Mouse (Mus musculus): Measurements from ENCODE around the gene Serpine3. TPM values are rescaled to one million over a fixed set of nuclear protein-coding genes. Genes with fewer than 3 reads are reported as not detected.

Serpine3 gene
- polyA plus RNA-seq, 1 experiment, result not detected

DNA sequence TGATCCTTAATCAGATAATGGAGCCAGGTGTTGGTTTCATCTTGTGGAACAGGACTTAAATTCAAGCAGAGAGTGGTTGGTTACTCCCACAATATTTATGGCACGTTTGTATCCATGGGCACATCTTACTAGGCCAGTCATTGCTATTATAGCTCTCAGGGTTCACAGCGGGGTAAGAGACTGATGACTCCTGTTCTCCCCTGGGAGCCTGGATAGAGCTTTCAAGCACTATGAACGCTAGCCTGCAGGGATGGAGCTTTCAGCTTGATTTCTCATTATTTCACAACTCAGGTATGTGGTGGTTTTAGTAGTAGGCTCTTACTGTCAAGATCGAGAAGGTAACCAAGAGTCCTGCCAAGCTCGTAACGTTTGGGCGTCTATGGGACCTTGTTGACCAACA lies 7.5 kb upstream of the Serpine3 start:
- Histone ChIP-seq H3K9me3 (replicated peaks; ENCODE audit: control insufficient read depth, insufficient read depth, low read length, poor library complexity, severe bottlenecking) (no peaks in the 10 kb centered on the region), H3K4me1 (ENCODE audit: control insufficient read depth, insufficient read depth, low read length) (no peaks in the 10 kb centered on the region), H3K36me3 (ENCODE audit: control insufficient read depth, insufficient read depth, low read length, poor library complexity, severe bottlenecking) (no peaks in the 10 kb centered on the region), H3K27ac (ENCODE audit: insufficient read depth, low read length) (no peak overlapping the region), H3K9ac (ENCODE audit: low read depth, poor library complexity, severe bottlenecking) (no peak overlapping the region), H3K27me3 (ENCODE audit: control insufficient read depth, insufficient read depth, low read length, poor library complexity, severe bottlenecking) (no peaks in the 10 kb centered on the region), H3K4me3 (ENCODE audit: low read depth, low read length) (no peak overlapping the region)
- TF ChIP-seq CTCF (IDR thresholded peaks at IDR 0.05; ENCODE audit: low read depth, low read length) (no peak), POLR2A (IDR thresholded peaks at IDR 0.05; ENCODE audit: insufficient read depth, low read length) (no peak), EP300 (IDR thresholded peaks at IDR 0.05; ENCODE audit: insufficient read depth, low read depth, low read length) (no peak)

DNA sequence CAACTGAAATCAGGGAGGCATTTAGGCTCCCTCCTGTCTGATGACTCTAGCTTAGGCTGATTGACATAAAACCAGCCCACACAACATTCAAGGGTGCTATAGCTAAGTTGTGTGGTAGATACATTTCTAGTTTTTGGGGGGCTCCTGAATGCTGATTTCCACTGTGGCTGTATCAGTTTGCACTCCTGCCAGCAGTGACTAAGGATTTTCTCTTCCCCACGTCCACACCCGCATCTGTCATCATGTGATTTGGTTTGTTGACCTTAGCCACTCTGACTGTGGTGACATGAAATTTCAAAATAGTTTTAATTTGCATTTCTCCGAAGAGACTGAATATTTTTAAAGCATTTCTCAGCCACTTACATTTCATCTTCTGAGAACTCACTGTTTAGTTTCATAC lies 6.0 kb upstream of the Serpine3 start:
- no peaks in the 10 kb centered on the region for H3K9me3 ChIP-seq (replicated peaks; ENCODE audit: control insufficient read depth, insufficient read depth, low read length, poor library complexity, severe bottlenecking)
- H3K4me1 ChIP-seq (ENCODE audit: control insufficient read depth, insufficient read depth, low read length), result no peaks in the 10 kb centered on the region
- H3K36me3 ChIP-seq (ENCODE audit: control insufficient read depth, insufficient read depth, low read length, poor library complexity, severe bottlenecking), result no peaks in the 10 kb centered on the region
- no peak overlapping the region for H3K27ac ChIP-seq (ENCODE audit: insufficient read depth, low read length)
- no peak overlapping the region for H3K9ac ChIP-seq (ENCODE audit: low read depth, poor library complexity, severe bottlenecking)
- no peak for TF ChIP-seq CTCF (IDR thresholded peaks at IDR 0.05; ENCODE audit: low read depth, low read length)
- no peaks in the 10 kb centered on the region for H3K27me3 ChIP-seq (ENCODE audit: control insufficient read depth, insufficient read depth, low read length, poor library complexity, severe bottlenecking)
- H3K4me3 ChIP-seq (ENCODE audit: low read depth, low read length), result no peak overlapping the region

DNA sequence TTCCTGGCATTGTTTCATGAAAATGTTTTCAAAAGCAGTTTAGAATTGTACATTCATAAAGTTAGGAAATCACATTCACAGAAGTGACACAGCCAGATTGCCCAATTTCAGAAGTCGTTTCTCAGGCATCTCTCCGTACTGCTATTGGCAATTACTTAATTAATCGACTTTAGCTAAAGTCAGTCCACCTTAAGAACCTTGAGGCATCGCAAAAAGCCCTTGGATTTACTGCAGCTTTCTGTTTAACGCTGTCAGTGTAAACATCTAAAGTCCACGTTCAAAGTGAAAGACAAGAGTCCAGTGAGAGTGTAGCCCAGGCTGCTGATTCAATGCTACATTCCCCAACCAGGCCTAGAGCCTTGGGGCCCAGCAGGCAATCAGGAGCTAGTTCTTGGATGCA lies 1.1 kb upstream of the Serpine3 start:
- no peaks in the 10 kb centered on the region for H3K36me3 ChIP-seq (ENCODE audit: control insufficient read depth, insufficient read depth, low read length, poor library complexity, severe bottlenecking)
- no peak overlapping the region for H3K9ac ChIP-seq (ENCODE audit: low read depth, poor library complexity, severe bottlenecking)
- TF ChIP-seq EP300 (IDR thresholded peaks at IDR 0.05; ENCODE audit: insufficient read depth, low read depth, low read length) (no peak), CTCF (IDR thresholded peaks at IDR 0.05; ENCODE audit: low read depth, low read length) (no peak), POLR2A (IDR thresholded peaks at IDR 0.05; ENCODE audit: insufficient read depth, low read length) (no peak)
- H3K27ac ChIP-seq (ENCODE audit: insufficient read depth, low read length), result no peak overlapping the region
- H3K4me3 ChIP-seq (ENCODE audit: low read depth, low read length), result no peak overlapping the region
- no peaks in the 10 kb centered on the region for H3K9me3 ChIP-seq (replicated peaks; ENCODE audit: control insufficient read depth, insufficient read depth, low read length, poor library complexity, severe bottlenecking)
- H3K4me1 ChIP-seq (ENCODE audit: control insufficient read depth, insufficient read depth, low read length), result no peaks in the 10 kb centered on the region
- no peaks in the 10 kb centered on the region for H3K27me3 ChIP-seq (ENCODE audit: control insufficient read depth, insufficient read depth, low read length, poor library complexity, severe bottlenecking)

DNA sequence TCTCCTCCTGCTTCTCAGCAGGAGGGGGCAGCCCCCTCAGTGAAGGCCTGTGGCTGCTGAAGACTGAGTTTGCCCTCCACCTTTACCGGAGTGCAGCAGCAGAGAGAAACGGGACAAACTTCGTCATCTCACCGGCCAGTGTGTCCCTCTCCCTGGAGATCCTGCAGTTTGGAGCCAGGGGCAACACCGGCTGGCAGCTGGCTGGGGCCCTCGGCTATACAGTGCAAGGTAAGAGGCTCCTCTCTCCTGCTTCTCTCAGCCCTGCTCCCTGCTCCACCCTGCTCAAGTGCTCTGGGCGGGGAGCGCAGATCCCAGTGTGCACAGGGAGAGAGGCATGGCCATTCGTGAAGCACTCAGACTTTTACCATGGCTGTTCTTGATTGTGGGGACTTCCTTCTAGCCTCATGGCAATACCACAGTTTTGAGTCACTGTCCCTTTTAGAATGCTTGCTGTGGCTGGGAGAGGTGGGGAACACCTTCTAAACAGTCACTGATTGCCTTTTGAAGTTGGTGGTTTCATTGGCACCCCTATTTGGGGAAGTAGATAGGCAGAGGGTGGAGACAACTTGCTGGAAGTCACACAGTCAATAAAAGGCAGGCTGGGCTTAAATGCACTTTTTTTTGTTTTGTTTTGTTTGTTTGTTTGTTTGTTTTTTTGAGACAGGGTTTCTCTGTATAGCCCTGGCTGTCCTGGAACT lies 1.7 kb downstream of the Serpine3 start:
- Histone ChIP-seq H3K9ac (ENCODE audit: low read depth, poor library complexity, severe bottlenecking) (no peak overlapping the region), H3K9me3 (replicated peaks; ENCODE audit: control insufficient read depth, insufficient read depth, low read length, poor library complexity, severe bottlenecking) (no peaks in the 10 kb centered on the region), H3K4me3 (ENCODE audit: low read depth, low read length) (no peak overlapping the region), H3K4me1 (ENCODE audit: control insufficient read depth, insufficient read depth, low read length) (no peaks in the 10 kb centered on the region), H3K27me3 (ENCODE audit: control insufficient read depth, insufficient read depth, low read length, poor library complexity, severe bottlenecking) (no peaks in the 10 kb centered on the region), H3K36me3 (ENCODE audit: control insufficient read depth, insufficient read depth, low read length, poor library complexity, severe bottlenecking) (no peaks in the 10 kb centered on the region), H3K27ac (ENCODE audit: insufficient read depth, low read length) (no peak overlapping the region)
- TF ChIP-seq CTCF (IDR thresholded peaks at IDR 0.05; ENCODE audit: low read depth, low read length), result no peak
- no peak for TF ChIP-seq POLR2A (IDR thresholded peaks at IDR 0.05; ENCODE audit: insufficient read depth, low read length)
- no peak for TF ChIP-seq EP300 (IDR thresholded peaks at IDR 0.05; ENCODE audit: insufficient read depth, low read depth, low read length)

DNA sequence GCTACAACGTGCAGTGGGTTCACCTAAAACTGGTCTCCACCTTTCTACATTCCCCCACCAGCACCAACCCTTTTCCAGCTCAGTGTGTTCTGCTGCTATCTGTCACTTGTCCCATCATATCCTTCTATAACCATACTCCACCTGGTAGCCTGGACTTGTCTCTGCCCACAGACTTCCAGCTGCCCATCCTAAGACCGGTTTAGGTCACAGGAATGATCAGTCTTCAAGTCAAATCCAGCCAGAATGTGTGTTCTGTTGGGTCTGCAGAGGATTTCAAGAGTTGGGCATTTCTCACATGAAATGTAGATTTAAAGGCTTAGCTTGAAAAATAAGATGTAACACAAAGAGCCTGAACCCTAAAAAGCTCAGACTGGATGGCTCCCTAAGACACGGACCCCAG lies 10.2 kb downstream of the Serpine3 start:
- Histone ChIP-seq H3K36me3 (ENCODE audit: control insufficient read depth, insufficient read depth, low read length, poor library complexity, severe bottlenecking) (no peaks in the 10 kb centered on the region), H3K27me3 (ENCODE audit: control insufficient read depth, insufficient read depth, low read length, poor library complexity, severe bottlenecking) (no peaks in the 10 kb centered on the region), H3K4me3 (ENCODE audit: low read depth, low read length) (no peak overlapping the region), H3K4me1 (ENCODE audit: control insufficient read depth, insufficient read depth, low read length) (no peaks in the 10 kb centered on the region), H3K27ac (ENCODE audit: insufficient read depth, low read length) (no peak overlapping the region), H3K9ac (ENCODE audit: low read depth, poor library complexity, severe bottlenecking) (no peak overlapping the region), H3K9me3 (replicated peaks; ENCODE audit: control insufficient read depth, insufficient read depth, low read length, poor library complexity, severe bottlenecking) (no peaks in the 10 kb centered on the region)
- TF ChIP-seq CTCF (IDR thresholded peaks at IDR 0.05; ENCODE audit: low read depth, low read length) (no peak), POLR2A (IDR thresholded peaks at IDR 0.05; ENCODE audit: insufficient read depth, low read length) (no peak), EP300 (IDR thresholded peaks at IDR 0.05; ENCODE audit: insufficient read depth, low read depth, low read length) (no peak)

DNA sequence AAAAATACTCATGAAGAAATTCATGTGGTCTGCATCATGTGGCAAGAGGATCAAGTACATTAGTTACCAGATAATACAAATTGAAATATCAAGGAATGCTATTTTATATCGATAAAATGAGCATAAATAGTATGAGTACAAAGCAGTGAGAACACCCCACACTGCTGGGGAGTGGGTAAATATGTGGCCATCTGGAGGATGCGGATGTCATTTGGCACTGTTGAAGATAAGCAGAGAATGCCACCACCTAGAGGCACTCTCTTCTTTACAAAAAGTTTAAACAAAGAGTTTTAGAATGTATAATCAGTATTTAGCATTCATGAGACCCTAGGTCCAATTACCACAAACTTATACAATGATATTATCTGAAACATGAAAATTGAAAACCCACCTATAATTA lies 54.7 kb downstream of the Serpine3 start:
- Histone ChIP-seq H3K27ac (ENCODE audit: insufficient read depth, low read length) (no peak overlapping the region), H3K4me3 (ENCODE audit: low read depth, low read length) (no peak overlapping the region), H3K27me3 (ENCODE audit: control insufficient read depth, insufficient read depth, low read length, poor library complexity, severe bottlenecking) (no peaks in the 10 kb centered on the region), H3K36me3 (ENCODE audit: control insufficient read depth, insufficient read depth, low read length, poor library complexity, severe bottlenecking) (peaks cover 14% of the 10 kb centered on the region), H3K9ac (ENCODE audit: low read depth, poor library complexity, severe bottlenecking) (no peak overlapping the region), H3K9me3 (replicated peaks; ENCODE audit: control insufficient read depth, insufficient read depth, low read length, poor library complexity, severe bottlenecking) (no peaks in the 10 kb centered on the region), H3K4me1 (ENCODE audit: control insufficient read depth, insufficient read depth, low read length) (no peaks in the 10 kb centered on the region)
- TF ChIP-seq EP300 (IDR thresholded peaks at IDR 0.05; ENCODE audit: insufficient read depth, low read depth, low read length) (no peak), CTCF (IDR thresholded peaks at IDR 0.05; ENCODE audit: low read depth, low read length) (no peak), POLR2A (IDR thresholded peaks at IDR 0.05; ENCODE audit: insufficient read depth, low read length) (no peak)

All from ES-Bruce4 (cell line).